Mouse (Mus musculus) CH12.LX (cell line): Measurements from ENCODE around the gene Crybg2. TPM values are rescaled to one million over a fixed set of nuclear protein-coding genes. Genes with fewer than 3 reads are reported as not detected.

ENCODE experiments used
- DNase-seq: peaks from one replicate; pipeline ENCODE4 v3.0.0-alpha.2; 2013; ENCODE audit errors: extremely low read depth
- H3K27ac ChIP-seq: 2 replicates; pipeline ENCODE4 v1.5.1; 2012; ENCODE audit warnings: low read depth, mild to moderate bottlenecking, control low read depth, moderate library complexity; ENCODE audit not compliant: insufficient read depth
- H3K27me3 ChIP-seq: replicated peaks from 2 replicates; pipeline ENCODE3; 2012; ENCODE audit warnings: inconsistent platforms
- H3K36me3 ChIP-seq, 2 experiments: replicated peaks in 1 of 2; 2 replicates each; pipeline versions ENCODE3 to v1.6.1; 2012; ENCODE audit warnings: inconsistent platforms in 1 of 2, low read length in 1 of 2, mild to moderate bottlenecking in 1 of 2, mixed read lengths in 1 of 2, moderate library complexity in 1 of 2; ENCODE audit not compliant: control insufficient read depth in 1 of 2, insufficient read depth in 1 of 2
- H3K4me1 ChIP-seq, 2 experiments: 2 replicates each; pipeline ENCODE4 v1.6.1; 2012; ENCODE audit warnings: inconsistent platforms in 1 of 2, moderate library complexity in 1 of 2; ENCODE audit not compliant: insufficient read depth in 2 of 2, control insufficient read depth in 1 of 2
- H3K4me2 ChIP-seq: 2 replicates; pipeline ENCODE4 v1.6.1; 2012; ENCODE audit warnings: low read depth, mild to moderate bottlenecking, control low read depth; ENCODE audit not compliant: poor library complexity, insufficient read depth, severe bottlenecking
- H3K4me3 ChIP-seq, 3 experiments: fragments of 150-350 bp in 1 of 3; sonication (generic) in 1 of 3; replicated peaks in 1 of 3; 2 replicates each; pipeline versions ENCODE3 to v1.5.1; 2011 to 2012; ENCODE audit warnings: low read depth in 2 of 3, low read length in 2 of 3, mild to moderate bottlenecking in 2 of 3, moderate library complexity in 2 of 3, control low read depth in 1 of 3, improper control_type of control experiment in 1 of 3, inconsistent platforms in 1 of 3, mixed read lengths in 1 of 3; ENCODE audit not compliant: poor library complexity in 1 of 3
- H3K79me2 ChIP-seq: replicated peaks from 2 replicates; pipeline ENCODE4 v1.6.1; 2012; ENCODE audit warnings: mild to moderate bottlenecking, moderate library complexity; ENCODE audit not compliant: control insufficient read depth, poor library complexity, insufficient read depth, severe bottlenecking; ENCODE audit errors: extremely low read depth
- H3K9ac ChIP-seq: 2 replicates; pipeline ENCODE4 v1.6.1; 2012; ENCODE audit warnings: low read depth, mild to moderate bottlenecking, control low read depth, moderate library complexity; ENCODE audit not compliant: insufficient read depth
- H3K9me3 ChIP-seq: replicated peaks from 2 replicates; pipeline ENCODE3; 2012; ENCODE audit warnings: low read length, inconsistent platforms, mixed read lengths
- BHLHE40 ChIP-seq: IDR thresholded peaks from 2 replicates; pipeline ENCODE4 v1.6.1; 2011; ENCODE audit warnings: mild to moderate bottlenecking, low read depth, low read length, improper control_type of control experiment
- CHD1 ChIP-seq: IDR thresholded peaks from 2 replicates; pipeline ENCODE4 v1.6.1; 2012; ENCODE audit warnings: low read depth, low read length, improper control_type of control experiment, inconsistent platforms
- CHD2 ChIP-seq: IDR thresholded peaks from 2 replicates; pipeline ENCODE4 v1.6.1; 2011; ENCODE audit warnings: low read length, improper control_type of control experiment
- CTCF ChIP-seq, 2 experiments: IDR thresholded peaks in 1 of 2; conservative IDR thresholded peaks in 1 of 2; 2 replicates each; pipeline ENCODE4 v1.5.1; 2011 to 2012; ENCODE audit warnings: low read depth in 2 of 2, low read length in 2 of 2, improper control_type of control experiment in 1 of 2, inconsistent platforms in 1 of 2, mild to moderate bottlenecking in 1 of 2, moderate library complexity in 1 of 2
- E2F4 ChIP-seq: IDR thresholded peaks from 2 replicates; pipeline ENCODE4 v1.6.1; 2011; ENCODE audit warnings: low read depth, low read length, improper control_type of control experiment; ENCODE audit not compliant: insufficient replicate concordance
- EP300 ChIP-seq: IDR thresholded peaks from 2 replicates; pipeline ENCODE4 v1.6.1; 2011; ENCODE audit warnings: low read length, improper control_type of control experiment
- GABPA ChIP-seq: IDR thresholded peaks from 2 replicates; pipeline ENCODE4 v1.6.1; 2012; ENCODE audit warnings: low read depth, low read length, improper control_type of control experiment, inconsistent platforms; ENCODE audit not compliant: insufficient replicate concordance
- HCFC1 ChIP-seq: IDR thresholded peaks from 2 replicates; pipeline ENCODE4 v1.6.1; 2012; ENCODE audit warnings: low read depth, mild to moderate bottlenecking, inconsistent platforms, low read length, improper control_type of control experiment
- IRF4 ChIP-seq: IDR thresholded peaks from 2 replicates; pipeline ENCODE4 v1.6.1; 2014; ENCODE audit warnings: low read depth, mild to moderate bottlenecking, inconsistent platforms, low read length, improper control_type of control experiment
- JUN ChIP-seq: IDR thresholded peaks from 2 replicates; pipeline ENCODE4 v1.6.1; 2011; ENCODE audit warnings: low read depth, mild to moderate bottlenecking, low read length, improper control_type of control experiment, moderate library complexity; ENCODE audit not compliant: insufficient read depth
- JUND ChIP-seq: conservative IDR thresholded peaks from 2 replicates; pipeline ENCODE4 v1.6.1; 2011; ENCODE audit warnings: low read depth, low read length, improper control_type of control experiment
- KAT2A ChIP-seq: IDR thresholded peaks from 2 replicates; pipeline ENCODE4 v1.6.1; 2012; ENCODE audit warnings: low read length, improper control_type of control experiment, inconsistent platforms; ENCODE audit not compliant: insufficient replicate concordance
- MAFK ChIP-seq: IDR thresholded peaks from 2 replicates; pipeline ENCODE4 v1.6.1; 2011; ENCODE audit warnings: low read length, improper control_type of control experiment; ENCODE audit not compliant: insufficient replicate concordance
- MAX ChIP-seq: IDR thresholded peaks from 2 replicates; pipeline ENCODE4 v1.6.1; 2011; ENCODE audit warnings: low read length, improper control_type of control experiment
- MAZ ChIP-seq: IDR thresholded peaks from 2 replicates; pipeline ENCODE4 v1.6.1; 2012; ENCODE audit warnings: low read depth, mild to moderate bottlenecking, inconsistent platforms, low read length, improper control_type of control experiment, moderate library complexity
- MXI1 ChIP-seq: IDR thresholded peaks from 2 replicates; pipeline ENCODE4 v1.6.1; 2011; ENCODE audit warnings: mild to moderate bottlenecking, low read depth, low read length, improper control_type of control experiment
- MYC ChIP-seq: IDR thresholded peaks from 2 replicates; pipeline ENCODE4 v1.6.1; 2011; ENCODE audit warnings: low read depth, mild to moderate bottlenecking, improper control_type of control experiment, low read length
- NELFE ChIP-seq: IDR thresholded peaks from 2 replicates; pipeline ENCODE4 v1.6.1; 2011; ENCODE audit warnings: low read depth, low read length, improper control_type of control experiment
- PAX5 ChIP-seq: IDR thresholded peaks from 2 replicates; pipeline ENCODE4 v1.6.1; 2012; ENCODE audit warnings: low read length, inconsistent platforms, mixed read lengths
- RAD21 ChIP-seq: IDR thresholded peaks from 2 replicates; pipeline ENCODE4 v1.6.1; 2011; ENCODE audit warnings: low read depth, mild to moderate bottlenecking, low read length, improper control_type of control experiment, moderate library complexity
- RCOR1 ChIP-seq: conservative IDR thresholded peaks from 2 replicates; pipeline ENCODE4 v1.6.1; 2012; ENCODE audit warnings: low read depth, mild to moderate bottlenecking, inconsistent platforms, low read length, improper control_type of control experiment
- SIN3A ChIP-seq: IDR thresholded peaks from 2 replicates; pipeline ENCODE4 v1.6.1; 2012; ENCODE audit warnings: low read length, improper control_type of control experiment, inconsistent platforms
- SMC3 ChIP-seq: IDR thresholded peaks from 2 replicates; pipeline ENCODE4 v1.6.1; 2011; ENCODE audit warnings: low read depth, low read length, improper control_type of control experiment
- TBP ChIP-seq: conservative IDR thresholded peaks from 2 replicates; pipeline ENCODE4 v1.6.1; 2011; ENCODE audit warnings: low read depth, low read length, improper control_type of control experiment
- TCF12 ChIP-seq: IDR thresholded peaks from 2 replicates; pipeline ENCODE4 v1.6.1; 2014; ENCODE audit warnings: low read depth, mild to moderate bottlenecking, inconsistent platforms, low read length, improper control_type of control experiment
- UBTF ChIP-seq: IDR thresholded peaks from 2 replicates; pipeline ENCODE4 v1.6.1; 2012; ENCODE audit warnings: low read depth, mild to moderate bottlenecking, inconsistent platforms, low read length, improper control_type of control experiment, moderate library complexity
- USF2 ChIP-seq: conservative IDR thresholded peaks from 2 replicates; pipeline ENCODE4 v1.6.1; 2011; ENCODE audit warnings: low read depth, low read length, improper control_type of control experiment
- ZKSCAN1 ChIP-seq: IDR thresholded peaks from 2 replicates; pipeline ENCODE4 v1.6.1; 2012; ENCODE audit warnings: low read depth, inconsistent platforms, low read length, improper control_type of control experiment, borderline replicate concordance
- ZMIZ1 ChIP-seq: IDR thresholded peaks from 2 replicates; pipeline ENCODE4 v1.6.1; 2012; ENCODE audit warnings: low read depth, mild to moderate bottlenecking, inconsistent platforms, low read length, improper control_type of control experiment
- dilution Hi-C: fragments of 300-500 bp; cut with MboI; formaldehyde crosslinking; loops from 2 replicates; pipeline ENCODE4 v1.14.3; 2020; ENCODE audit warnings: low sequenced_read_pairs; ENCODE audit not compliant: extremely low pct_unique_long_range_greater_than_20kb, extremely low pct_ligation_motif_present
- in situ Hi-C: fragments of 300-500 bp; cut with MboI; formaldehyde crosslinking; loops from 3 replicates; pipeline ENCODE4 v1.14.3; 2019; ENCODE audit warnings: low sequenced_read_pairs, low pct_ligation_motif_present, low pct_unique_long_range_greater_than_20kb, mixed read lengths
- polyA plus RNA-seq: library from polyadenylated mRNA; unstranded; fragments of >175 nt; gene quantifications from 2 replicates; pipeline ENCODE4 v1.2.1, GENCODE M21; 2012; ENCODE audit warnings: low read depth; ENCODE audit not compliant: insufficient read length
- total RNA-seq, 2 experiments: library from RNA; depleted of rRNA; stranded (reverse); fragments of 300-350 nt in 1 of 2; fragments of >200 nt in 1 of 2; gene quantifications; 2 replicates each; pipeline ENCODE4 v1.2.3; 2012 to 2014

Crybg2 gene
- total and polyA plus RNA-seq, 3 experiments: 3.6 to 15.6 (median 9.2) TPM

- no peak for TF ChIP-seq CHD1
Measured at GRCm38 (mm10) chr4:134078694-134079093, 18.1 kb downstream of the Crybg2 start (continued).

GRCm38 (mm10) chr4:134080674-134081073 is 20.1 kb downstream of the Crybg2 start:
- Histone ChIP-seq H3K4me1 (peaks cover 4 to 24% of the 10 kb centered on the region in 2 experiments), H3K9me3 (peaks cover 4% of the 10 kb centered on the region)
- in situ Hi-C loops: loop anchor here (25.0 kb wide), 1 partner anchor 493 kb away; the partner anchor contains the start of gene Gpn2

GRCm38 (mm10) chr4:134081730-134082386 is 21.2 kb downstream of the Crybg2 start:
- Histone ChIP-seq H3K9me3 (peaks cover 4% of the 10 kb centered on the region), H3K36me3 (peaks cover 0 to 16% of the 10 kb centered on the region in 2 experiments), H3K79me2 (no peaks in the 10 kb centered on the region), H3K27ac (no peak overlapping the region; the same call in 1 of the 2 replicates), H3K4me1 (peaks cover 4 to 24% of the 10 kb centered on the region in 2 experiments), H3K4me3 (peak overlapping the region; percentile 52 to 60 (median 56)), H3K27me3 (no peaks in the 10 kb centered on the region), H3K4me2 (peak overlapping the region; percentile 58), H3K9ac (peak overlapping the region; percentile 71; the same call in 1 of the 2 replicates)
- in situ Hi-C loops: loop anchor here (25.0 kb wide), 1 partner anchor 495 kb away; the partner anchor contains the start of gene Gpn2
- peak; percentile 98 for DNase-seq
- dilution Hi-C loops: no loop called here
- TF ChIP-seq PAX5: no peak
- TF ChIP-seq MAZ: no peak; the same call in 1 of the 2 replicates
- no peak for TF ChIP-seq USF2
- no peak for TF ChIP-seq RCOR1
- peak; percentile 97 for TF ChIP-seq BHLHE40
- no peak for TF ChIP-seq CTCF (conservative IDR thresholded peaks at IDR 0.05 in 1 of 2, IDR thresholded peaks at IDR 0.05 in 1 of 2; ENCODE audit: low read depth in 2 of 2, low read length in 2 of 2)
- TF ChIP-seq JUN: no peak
- peak; percentile 63 for TF ChIP-seq NELFE
- 0 out of 2 replicates have a peak, but pooled peaks have one; percentile 27 for TF ChIP-seq E2F4
- peak; percentile 97 for TF ChIP-seq MXI1
- TF ChIP-seq MAX: peak; percentile 98
- TF ChIP-seq SMC3: no peak
- TF ChIP-seq EP300: no peak
- TF ChIP-seq CHD2: no peak
- no peak for TF ChIP-seq UBTF
- no peak for TF ChIP-seq RAD21
- TF ChIP-seq ZKSCAN1: no peak
- TF ChIP-seq CHD1: no peak
- TF ChIP-seq TBP: 0 out of 2 replicates have a peak, but pooled peaks have one; percentile 67
- TF ChIP-seq MYC: peak; percentile 98
- TF ChIP-seq KAT2A: no peak
- TF ChIP-seq TCF12: peak; percentile 64
- peak; percentile 38; the same call in 1 of the 2 replicates for TF ChIP-seq SIN3A
- no peak; the same call in 1 of the 2 replicates for TF ChIP-seq ZMIZ1
- TF ChIP-seq HCFC1: no peak
- no peak for TF ChIP-seq GABPA

More at GRCm38 (mm10) chr4:134080674-134081073, 20.1 kb downstream of the Crybg2 start:
- H3K27ac ChIP-seq: no peak overlapping the region
- TF ChIP-seq JUND: no peak
- TF ChIP-seq BHLHE40: no peak
- TF ChIP-seq TBP: no peak
- TF ChIP-seq MAFK: no peak
- TF ChIP-seq USF2: no peak
- TF ChIP-seq ZMIZ1: no peak
- TF ChIP-seq SIN3A: no peak
- no peak for TF ChIP-seq IRF4
- no peak overlapping the region for H3K9ac ChIP-seq
- peaks cover 0 to 9% of the 10 kb centered on the region in 2 experiments for H3K36me3 ChIP-seq
- no peak for DNase-seq
- no peaks in the 10 kb centered on the region for H3K27me3 ChIP-seq
- no peak overlapping the region for H3K4me2 ChIP-seq
- no peaks in the 10 kb centered on the region for H3K79me2 ChIP-seq
- dilution Hi-C loops: no loop called here
- H3K4me3 ChIP-seq: no peak overlapping the region
